Mouse (Mus musculus): ENCODE measurements around the gene Rnf144b. TPM values are rescaled to one million over a fixed set of nuclear protein-coding genes. Genes with fewer than 3 reads are reported as not detected.

Rnf144b gene
- polyA plus RNA-seq, 3 experiments from 2014 or later = 0.18 TPM; not detected in 2

GRCm38 (mm10) chr13:47124986-47125385, 2.5 kb downstream of the Rnf144b start:
- ATAC-seq = no peak

GRCm38 (mm10) chr13:47125595-47125994, 3.1 kb downstream of the Rnf144b start:
- ATAC-seq = no peak

GRCm38 (mm10) chr13:47129090-47129489, 6.6 kb downstream of the Rnf144b start:
- ATAC-seq = no peak

- peak; percentile 77 for ATAC-seq
Measured at GRCm38 (mm10) chr13:47133058-47133457, 10.6 kb downstream of the Rnf144b start.

GRCm38 (mm10) chr13:47134836-47135235, 12.4 kb downstream of the Rnf144b start:
- no peak for ATAC-seq

- ATAC-seq = no peak
Measured at GRCm38 (mm10) chr13:47135741-47136140, 13.3 kb downstream of the Rnf144b start.

- ATAC-seq = no peak
Measured at GRCm38 (mm10) chr13:47142764-47143163, 20.3 kb downstream of the Rnf144b start.

GRCm38 (mm10) chr13:47145939-47146338, 23.5 kb downstream of the Rnf144b start:
- no peak for ATAC-seq

GRCm38 (mm10) chr13:47146388-47146787, 23.9 kb downstream of the Rnf144b start:
- no peak for ATAC-seq

- ATAC-seq = peak; percentile 43
Measured at GRCm38 (mm10) chr13:47148573-47148972, 26.1 kb downstream of the Rnf144b start.

- ATAC-seq = no peak
Measured at GRCm38 (mm10) chr13:47149993-47150392, 27.5 kb downstream of the Rnf144b start.

GRCm38 (mm10) chr13:47151060-47151459, 28.6 kb downstream of the Rnf144b start:
- no peak for ATAC-seq

- no peak for ATAC-seq
Measured at GRCm38 (mm10) chr13:47152390-47152789, 29.9 kb downstream of the Rnf144b start.

- ATAC-seq = no peak
Measured at GRCm38 (mm10) chr13:47153206-47153605, 30.8 kb downstream of the Rnf144b start.

- ATAC-seq = no peak
Measured at GRCm38 (mm10) chr13:47154866-47155265, 32.4 kb downstream of the Rnf144b start.

- no peak for ATAC-seq
Measured at GRCm38 (mm10) chr13:47156841-47157240, 34.4 kb downstream of the Rnf144b start.

GRCm38 (mm10) chr13:47162001-47162400, 39.5 kb downstream of the Rnf144b start:
- no peak for ATAC-seq

- ATAC-seq = no peak
Measured at GRCm38 (mm10) chr13:47164732-47165131, 42.3 kb downstream of the Rnf144b start.

GRCm38 (mm10) chr13:47165261-47165660, 42.8 kb downstream of the Rnf144b start:
- no peak for ATAC-seq

- no peak for ATAC-seq
Measured at GRCm38 (mm10) chr13:47168484-47168883, 46.0 kb downstream of the Rnf144b start.

- no peak for ATAC-seq
Measured at GRCm38 (mm10) chr13:47170026-47170425, 47.6 kb downstream of the Rnf144b start.

- ATAC-seq = no peak
Measured at GRCm38 (mm10) chr13:47170811-47171555, 48.5 kb downstream of the Rnf144b start.

- ATAC-seq = no peak
Measured at GRCm38 (mm10) chr13:47172891-47173290, 50.4 kb downstream of the Rnf144b start.

GRCm38 (mm10) chr13:47178182-47178581, 55.7 kb downstream of the Rnf144b start:
- no peak for ATAC-seq

- no peak for ATAC-seq
Measured at GRCm38 (mm10) chr13:47180776-47181175, 58.3 kb downstream of the Rnf144b start.
